Mouse (Mus musculus): Measurements from ENCODE around the gene Ptpn20.

The Ptpn20 gene

DNA sequence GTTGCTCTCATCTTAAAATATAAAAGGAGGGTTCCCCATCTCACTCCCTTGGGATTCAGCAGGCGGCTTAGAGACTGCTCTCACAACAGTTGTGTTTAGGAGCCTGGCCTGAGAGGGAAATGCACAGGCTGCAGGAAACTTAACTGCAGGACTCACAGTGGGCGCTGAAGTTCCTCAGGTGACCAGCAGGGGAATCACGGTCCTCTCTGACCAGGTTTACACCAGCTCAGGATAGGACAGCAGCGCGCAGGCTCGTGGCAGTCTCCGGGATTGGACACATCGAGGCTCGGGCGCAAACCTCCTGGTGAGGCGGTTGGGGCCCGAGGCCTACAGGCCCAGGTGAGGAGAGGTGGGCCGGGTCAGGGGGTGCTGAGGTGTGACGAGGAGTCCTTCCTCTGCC lies at the start of gene Ptpn20:
Gene Ptpn20, plus strand, starts transcription at position 257 of the 400 bp plus-strand sequence.
- no peak for DNase-seq (ENCODE audit: low read depth, low spot score)

DNA sequence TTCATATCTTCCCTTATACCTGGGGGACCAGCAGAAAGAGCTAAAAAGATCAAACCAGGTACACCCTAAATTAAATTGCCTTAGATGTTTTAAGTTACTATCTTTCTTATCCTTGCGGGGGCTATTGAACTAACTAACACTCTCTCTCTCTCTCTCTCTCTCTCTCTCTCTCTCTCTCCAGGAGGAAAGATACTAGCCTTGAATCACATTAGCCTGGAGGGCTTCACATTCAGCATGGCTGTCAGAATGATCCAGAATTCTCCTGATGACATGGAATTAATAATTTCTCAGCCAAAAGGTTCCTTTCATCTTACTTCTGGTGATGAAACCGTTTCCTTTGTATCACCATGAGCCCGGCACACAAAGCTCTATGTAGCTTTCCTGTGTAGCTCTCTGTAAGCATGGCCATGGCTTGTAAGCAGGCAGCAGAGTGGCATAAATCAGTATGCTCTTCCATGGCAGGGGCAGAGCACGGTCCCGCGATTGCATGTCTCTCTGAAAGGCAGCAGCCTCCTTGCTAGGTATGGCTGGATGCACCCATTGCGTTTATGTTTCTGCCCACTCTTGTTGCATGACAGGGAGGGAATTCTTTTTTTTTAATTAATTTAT lies 49.3 kb upstream of the Ptpn20 start:
- DNase-seq (ENCODE audit: low read depth, low spot score): no peak

DNA sequence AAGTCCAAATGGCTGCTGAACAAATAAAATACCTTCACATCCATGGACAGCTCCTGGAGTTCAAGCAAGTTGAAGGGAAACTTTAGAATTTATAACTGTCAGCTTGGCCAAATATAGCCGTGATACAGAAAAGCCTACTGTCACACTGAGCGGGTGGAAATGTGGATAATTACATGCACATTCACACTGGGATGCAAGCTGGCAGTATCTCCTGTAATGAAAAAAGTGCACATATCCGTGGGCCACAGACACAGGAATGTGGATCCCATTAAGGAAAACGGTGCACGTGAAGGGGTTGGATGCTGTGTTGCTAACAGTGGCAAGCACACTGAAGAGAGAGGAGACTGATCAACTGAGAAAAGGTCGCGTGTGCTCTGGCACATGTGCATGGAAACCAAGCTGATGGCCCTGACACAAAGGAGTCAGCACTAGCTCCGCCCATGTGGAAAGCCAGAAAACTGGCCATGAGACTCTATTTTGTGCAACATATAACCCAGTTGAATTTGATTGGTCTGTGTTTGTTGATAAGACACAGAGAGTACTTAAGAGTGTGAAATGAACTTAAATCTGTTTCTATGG lies 43.4 kb upstream of the Ptpn20 start:
- DNase-seq (ENCODE audit: low read depth, low spot score): no peak

- no peak for DNase-seq (ENCODE audit: low read depth, low spot score)
Measured at GRCm38 (mm10) chr14:33548650-33549049, 40.4 kb upstream of the Ptpn20 start.

- DNase-seq (ENCODE audit: low read depth, low spot score): no peak
Measured at GRCm38 (mm10) chr14:33549856-33550255, 39.2 kb upstream of the Ptpn20 start.

DNA sequence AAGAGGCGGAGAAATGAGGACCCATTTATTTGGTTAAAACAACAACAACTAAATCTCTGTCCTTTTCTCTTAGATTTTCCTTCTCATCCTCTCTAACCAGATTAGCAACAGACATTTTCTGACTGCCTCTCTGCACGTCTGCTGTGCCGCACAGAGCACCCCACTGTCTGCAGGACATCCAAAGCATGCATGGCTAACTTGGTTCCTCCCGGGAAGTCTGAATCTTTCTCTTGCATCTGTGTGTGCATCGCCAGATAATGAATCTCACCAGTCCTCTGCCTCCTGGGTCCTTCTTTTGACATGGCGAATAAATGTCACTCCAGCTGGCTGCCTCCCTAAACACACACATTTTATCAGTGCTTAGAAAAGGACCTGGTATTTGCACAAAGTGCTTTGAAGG lies 18.3 kb upstream of the Ptpn20 start:
- no peak for DNase-seq (ENCODE audit: low read depth, low spot score)

DNA sequence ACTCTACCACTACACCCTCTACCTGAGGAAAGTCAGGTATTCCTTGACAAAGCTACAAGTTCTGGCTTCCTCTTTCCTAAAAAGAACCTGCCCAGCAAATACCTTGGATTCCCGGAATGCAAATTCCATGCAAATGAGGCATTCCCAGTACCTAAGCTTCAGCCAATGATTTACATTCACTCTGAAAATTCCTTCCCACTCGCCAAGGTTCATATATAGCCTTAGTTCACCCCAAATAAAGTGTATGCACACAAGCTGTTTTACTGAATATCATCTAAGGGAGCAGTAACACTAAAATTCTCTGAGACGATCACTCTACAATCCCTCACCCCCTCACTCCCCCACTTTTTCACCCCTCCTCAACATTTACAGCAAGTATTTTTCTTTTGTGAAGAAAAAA lies 15.4 kb upstream of the Ptpn20 start:
- no peak for DNase-seq (ENCODE audit: low read depth, low spot score)

DNA sequence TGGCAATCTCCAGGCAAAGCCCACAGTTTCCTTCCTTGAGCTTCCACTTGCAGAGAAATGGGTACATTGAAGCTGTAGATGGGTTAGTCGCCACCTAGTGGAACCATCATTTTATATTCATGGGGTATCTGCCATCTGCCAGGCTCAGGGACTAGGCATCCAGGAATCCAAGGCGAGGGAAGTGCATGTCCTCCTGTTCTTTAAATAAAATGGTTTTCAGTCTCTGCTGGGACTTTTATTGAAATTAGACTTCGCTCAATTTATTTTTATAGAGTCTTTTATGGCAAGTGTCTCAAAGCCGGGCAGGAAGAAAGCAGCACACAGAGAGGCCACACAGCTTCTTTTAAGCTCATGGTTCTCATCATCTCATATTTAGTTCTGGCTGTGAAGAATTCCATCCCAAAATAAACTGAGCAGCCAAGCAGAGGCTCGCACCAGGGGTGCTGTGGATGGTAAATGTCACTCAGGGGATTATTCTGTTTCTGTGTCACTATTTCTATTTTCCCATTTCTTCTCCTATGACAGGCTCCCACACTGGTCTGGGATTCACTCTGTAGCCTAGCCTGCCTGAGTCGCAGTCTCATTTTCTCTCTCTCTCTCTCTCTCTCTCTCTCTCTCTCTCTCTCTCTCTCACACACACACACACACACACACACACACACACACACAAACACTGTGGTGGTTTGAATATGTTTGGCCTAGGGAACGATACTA lies 9.1 kb upstream of the Ptpn20 start:
- DNase-seq (ENCODE audit: low read depth, low spot score): no peak

DNA sequence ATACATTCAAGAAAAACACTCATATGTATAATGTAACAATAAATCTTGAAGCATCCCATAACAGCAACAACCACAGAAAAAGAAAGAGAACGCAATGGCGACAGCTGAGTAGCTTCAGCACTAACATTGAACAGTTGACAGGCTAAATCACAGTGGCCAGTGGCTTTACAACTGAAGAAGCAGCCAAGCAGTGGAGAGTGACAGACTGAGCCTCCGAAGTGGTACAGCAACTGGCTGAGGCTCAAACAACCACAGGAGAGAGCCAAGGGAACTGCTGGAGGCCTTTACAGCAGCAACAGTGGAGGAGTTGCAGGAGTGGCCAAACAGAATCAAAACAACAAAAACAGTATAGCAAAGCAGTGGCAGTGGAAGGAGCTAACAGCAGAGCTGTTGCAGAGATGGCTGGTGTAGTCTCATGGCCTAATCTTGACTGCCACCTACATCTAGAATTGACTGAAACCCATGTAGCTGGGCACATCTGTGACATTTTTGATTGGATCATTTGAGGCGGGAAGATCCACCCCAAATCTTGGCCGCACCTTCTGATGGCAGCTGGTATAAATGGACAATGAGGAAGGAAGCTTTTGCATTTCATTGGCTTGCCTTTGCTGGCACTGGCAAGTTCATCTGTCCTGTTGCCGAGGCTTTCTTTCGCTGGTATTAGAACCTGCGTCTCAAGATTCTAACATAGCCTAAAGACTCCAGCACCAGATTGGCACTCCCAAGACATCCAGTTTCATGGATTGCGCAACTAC lies 9.5 kb downstream of the Ptpn20 start:
- DNase-seq (ENCODE audit: low read depth, low spot score): no peak

- no peak for DNase-seq (ENCODE audit: low read depth, low spot score)
Measured at GRCm38 (mm10) chr14:33607431-33607830, 18.4 kb downstream of the Ptpn20 start.

DNA sequence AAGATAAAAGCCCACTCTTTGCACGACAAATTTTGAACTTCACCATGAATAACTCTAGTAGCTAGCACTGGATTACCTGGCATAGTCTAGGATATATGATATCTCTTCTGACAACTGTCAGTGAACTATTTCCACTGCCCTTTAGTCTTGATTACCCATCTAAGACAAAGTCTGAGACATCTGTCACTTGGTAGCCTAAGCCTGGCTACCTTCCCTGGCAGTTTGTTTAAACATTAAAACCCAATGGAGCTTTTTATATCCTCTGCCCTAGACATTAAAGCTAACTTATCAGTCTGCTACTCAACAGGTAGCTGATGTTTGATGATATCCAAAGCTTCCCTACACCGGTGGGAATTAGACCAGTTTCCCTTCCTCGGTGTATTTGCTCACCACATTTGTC lies 36.0 kb downstream of the Ptpn20 start:
- DNase-seq (ENCODE audit: low read depth, low spot score): no peak

- DNase-seq (ENCODE audit: low read depth, low spot score): no peak
Measured at GRCm38 (mm10) chr14:33632790-33633372, 43.9 kb downstream of the Ptpn20 start.

DNA sequence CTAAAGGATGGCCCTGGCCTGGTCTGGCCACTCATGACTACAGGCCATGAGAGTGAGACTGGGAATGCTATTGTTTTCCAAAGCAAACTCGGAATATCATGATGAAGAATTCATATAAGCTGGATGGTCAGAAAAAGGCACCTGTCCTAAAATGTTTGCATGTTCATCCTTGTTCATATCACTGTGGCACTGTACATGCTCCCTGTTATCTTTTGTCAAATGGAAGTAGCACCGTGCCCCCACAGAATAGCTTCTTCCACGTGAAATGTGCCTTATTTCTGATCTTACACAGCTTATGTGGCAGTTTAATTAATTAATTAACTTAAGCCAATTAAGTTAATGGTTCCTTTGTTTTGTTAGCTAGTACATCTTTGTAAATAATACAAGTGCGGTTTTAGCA lies 45.3 kb downstream of the Ptpn20 start:
- no peak for DNase-seq (ENCODE audit: low read depth, low spot score)

DNA sequence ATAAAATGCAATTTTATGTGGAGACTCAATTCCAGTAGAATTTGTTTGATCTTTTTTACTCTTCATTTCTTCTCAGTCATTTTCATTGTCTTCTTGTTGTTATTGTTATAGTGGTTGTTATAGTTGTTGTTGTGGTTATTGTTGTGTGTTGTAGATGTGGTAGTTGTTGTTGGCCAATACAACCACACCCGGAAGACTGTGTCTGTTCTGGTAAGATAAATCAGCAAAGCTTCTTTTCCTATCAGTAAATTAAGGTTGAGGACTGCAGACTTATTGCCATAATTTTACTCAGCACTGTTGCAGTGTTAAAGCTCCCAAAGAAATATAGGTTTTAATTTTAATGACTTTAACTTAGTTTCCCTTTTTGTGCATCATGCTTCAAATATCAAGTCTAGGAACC lies 45.8 kb downstream of the Ptpn20 start:
- DNase-seq (ENCODE audit: low read depth, low spot score): no peak

- no peak for DNase-seq (ENCODE audit: low read depth, low spot score)
Measured at GRCm38 (mm10) chr14:33639357-33639756, 50.4 kb downstream of the Ptpn20 start.

- DNase-seq (ENCODE audit: low read depth, low spot score): no peak
Measured at GRCm38 (mm10) chr14:33650721-33651120, 61.7 kb downstream of the Ptpn20 start.

DNA sequence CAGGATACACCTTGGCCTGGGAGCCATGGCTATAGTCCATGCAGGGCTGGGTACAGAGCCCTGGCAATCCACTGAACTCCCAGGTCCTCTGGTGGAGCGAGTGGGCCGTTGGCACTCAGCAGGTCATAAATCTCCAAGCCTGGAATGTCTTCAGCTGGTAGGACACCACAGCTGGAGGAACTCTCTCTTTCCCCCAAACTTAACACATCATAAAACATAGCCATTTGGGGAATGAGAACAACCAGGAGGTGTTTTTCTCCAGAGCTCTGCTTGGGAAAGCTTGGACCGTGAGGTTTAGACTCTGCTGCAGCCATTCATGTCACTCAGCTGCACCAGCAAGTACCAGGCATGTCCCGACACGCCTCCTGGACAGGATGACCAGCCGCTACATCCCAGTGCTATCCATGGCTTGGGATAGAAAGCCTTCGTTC lies 68.5 kb downstream of the Ptpn20 start:
- DNase-seq (ENCODE audit: low read depth, low spot score): no peak

DNA sequence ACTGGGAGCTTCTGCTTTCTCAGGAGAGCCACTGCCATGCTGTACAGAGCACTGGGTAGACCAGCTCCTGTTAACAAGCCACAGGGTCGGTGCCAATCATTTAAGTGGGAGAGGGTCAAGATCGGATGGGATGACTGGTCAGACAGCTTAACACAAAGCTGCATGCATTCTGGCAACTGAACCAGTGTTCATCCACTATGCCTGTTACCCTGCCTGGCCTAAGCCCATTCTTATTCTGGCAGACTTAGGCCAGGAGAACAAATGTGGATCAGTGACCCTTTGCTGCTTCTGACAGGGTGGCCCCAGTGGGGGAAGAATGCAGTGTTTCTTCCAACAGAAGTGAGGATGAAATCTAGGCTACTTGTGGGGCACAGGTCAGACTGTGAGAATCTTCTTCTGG lies 69.3 kb downstream of the Ptpn20 start:
- DNase-seq (ENCODE audit: low read depth, low spot score): no peak

DNA sequence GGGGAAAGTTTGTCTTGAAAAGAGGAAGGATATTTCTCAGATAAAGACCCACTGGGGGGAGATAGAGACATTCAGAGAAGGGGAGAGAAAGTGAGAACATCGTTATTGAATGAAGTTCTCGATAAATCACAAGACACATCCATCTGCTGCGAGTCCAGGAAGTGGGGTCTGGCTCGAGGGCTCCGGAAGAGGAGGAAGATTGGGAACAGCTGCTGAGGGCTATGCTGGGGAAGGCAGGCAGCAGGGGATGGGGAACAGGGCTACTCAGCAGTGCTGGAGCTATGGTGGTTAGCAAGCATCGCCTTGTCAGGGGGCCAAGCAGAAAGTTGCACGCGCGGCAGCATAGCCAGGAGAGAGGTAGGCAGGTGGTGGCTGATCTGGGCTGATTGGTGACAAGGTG lies 73.1 kb downstream of the Ptpn20 start:
- no peak for DNase-seq (ENCODE audit: low read depth, low spot score)

GRCm38 (mm10) chr14:33666301-33666700 lies 77.3 kb downstream of the Ptpn20 start:
- no peak for DNase-seq (ENCODE audit: low read depth, low spot score)

- no peak for DNase-seq (ENCODE audit: low read depth, low spot score)
Measured at GRCm38 (mm10) chr14:33669891-33670290, 80.9 kb downstream of the Ptpn20 start.
